Mouse (Mus musculus): Measurements from ENCODE around the gene Pate4.

Gene Pate4

DNA sequence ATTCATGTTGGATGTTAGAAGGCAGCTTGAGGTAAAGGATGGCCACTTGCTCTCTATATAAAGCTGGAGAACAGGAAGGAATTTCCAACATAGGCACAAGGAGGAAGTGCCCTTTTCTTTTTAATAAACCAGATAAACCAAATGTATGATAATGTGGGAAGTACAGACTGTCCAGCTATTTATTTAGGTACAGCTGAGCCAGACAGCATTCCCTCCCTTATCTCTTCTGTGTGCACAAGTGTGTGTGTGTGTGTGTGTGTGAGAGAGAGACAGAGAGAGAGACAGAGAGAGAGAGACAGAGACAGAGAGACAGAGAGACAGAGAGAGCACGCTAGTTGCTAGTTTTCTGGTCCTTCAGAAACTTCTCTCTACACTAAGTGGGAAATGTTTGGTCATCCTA, at the start of gene Pate4:
Pate4 (minus strand) TSS at position 101 of the 400 bp plus-strand sequence.
- no peak for TF ChIP-seq GATA4 (IDR thresholded peaks at IDR 0.05; ENCODE audit: insufficient replicate concordance, low read length)

DNA sequence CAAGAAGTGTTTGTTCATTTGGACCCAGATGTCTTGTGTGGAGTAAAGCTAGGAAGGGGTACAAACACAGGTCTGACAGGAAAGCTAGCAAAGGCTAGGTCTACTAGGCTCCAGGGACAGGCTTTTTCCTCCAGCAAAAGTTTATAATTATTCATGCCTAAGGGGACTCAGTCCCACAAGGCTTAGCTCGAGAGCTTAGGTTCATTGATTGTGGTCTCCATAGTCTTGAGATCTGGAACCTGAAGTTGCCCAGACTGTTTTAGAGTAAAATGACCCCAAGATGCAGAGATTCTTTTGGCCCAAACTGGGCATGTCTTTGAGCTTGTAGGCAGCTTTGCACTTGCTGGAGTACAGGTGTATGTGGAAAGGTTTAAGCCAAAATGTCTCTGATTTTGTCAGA, 36.4 kb upstream of the Pate4 start, which contains the start of gene Pate3:
Pate3 (minus strand) TSS at position 101 of the 400 bp plus-strand sequence.
- TF ChIP-seq GATA4 (IDR thresholded peaks at IDR 0.05; ENCODE audit: insufficient replicate concordance, low read length): no peak

DNA sequence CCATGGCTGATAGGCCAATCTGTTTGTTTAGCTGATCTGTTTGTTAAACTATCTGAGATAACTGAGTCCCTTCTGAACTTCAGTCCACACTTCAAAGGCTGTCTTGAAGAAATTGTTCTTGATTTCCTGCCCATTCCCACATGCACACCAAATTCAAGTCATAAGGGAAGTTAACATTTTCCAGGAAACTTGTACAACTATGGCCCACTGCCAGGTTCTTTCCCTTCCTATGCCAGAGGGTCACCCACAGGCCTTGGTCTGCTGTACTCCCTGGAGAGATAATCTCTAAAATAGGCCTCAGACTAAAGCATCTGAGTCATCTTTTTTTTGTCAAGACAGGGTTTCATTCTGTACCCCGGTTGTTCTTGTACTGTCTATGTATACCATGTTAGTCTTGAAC, 21.2 kb upstream of the Pate4 start:
- TF ChIP-seq GATA4 (IDR thresholded peaks at IDR 0.05; ENCODE audit: insufficient replicate concordance, low read length): no peak

DNA sequence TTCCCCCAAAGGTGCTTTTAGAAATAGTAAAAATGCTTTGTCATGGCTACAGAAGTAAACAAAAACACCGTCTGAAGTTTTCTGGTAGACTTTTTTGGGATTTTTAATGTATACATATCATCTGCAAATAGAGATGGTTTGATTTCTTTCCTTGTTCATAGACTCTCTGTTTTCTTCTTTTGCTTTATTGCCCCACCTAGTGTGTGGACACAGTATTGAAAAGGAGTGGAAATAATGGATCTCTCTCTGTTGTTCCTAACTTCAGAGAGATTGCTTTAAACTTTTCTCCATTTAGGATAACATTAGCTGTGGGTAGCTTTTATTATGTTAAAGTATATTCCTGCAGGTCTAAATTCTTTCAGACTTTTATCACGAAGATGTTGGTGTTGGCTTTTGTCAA, 2.3 kb upstream of the Pate4 start:
- TF ChIP-seq GATA4 (IDR thresholded peaks at IDR 0.05; ENCODE audit: insufficient replicate concordance, low read length): no peak

DNA sequence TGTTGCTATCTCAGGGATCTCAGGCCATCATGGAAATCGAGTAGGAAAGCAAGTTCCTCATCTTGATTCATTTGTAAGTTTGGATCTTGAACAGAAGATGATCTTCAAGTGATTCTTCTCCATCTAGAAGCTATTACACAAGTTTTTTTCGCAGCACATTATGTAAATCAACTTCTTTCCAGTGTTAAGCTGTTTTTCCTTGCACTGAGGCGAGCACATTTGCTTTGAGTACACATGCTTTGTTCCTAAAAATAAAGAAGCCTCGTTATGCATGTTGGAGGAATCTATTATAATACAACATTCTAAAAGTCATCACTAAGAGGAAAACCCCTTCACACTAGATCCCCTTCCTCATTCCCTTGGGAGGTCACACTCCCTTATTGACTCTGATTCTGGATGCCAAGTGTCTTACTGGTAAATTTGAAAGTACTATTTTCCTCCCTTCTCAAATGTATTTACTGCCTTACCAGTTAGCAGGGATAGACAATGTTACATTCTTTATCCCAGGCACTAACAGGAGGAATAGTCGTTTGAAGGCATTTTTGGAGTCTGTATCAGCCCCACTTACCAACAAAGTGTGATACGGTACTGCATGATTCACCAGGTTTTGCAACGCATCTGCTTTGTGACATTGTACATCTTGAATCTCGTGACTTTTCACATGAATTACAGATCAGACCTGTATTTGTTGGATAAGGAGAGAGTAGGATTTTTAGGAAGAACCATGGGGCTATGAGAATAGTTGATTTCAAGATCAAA, 3.9 kb downstream of the Pate4 start:
- TF ChIP-seq GATA4 (IDR thresholded peaks at IDR 0.05; ENCODE audit: insufficient replicate concordance, low read length): no peak

DNA sequence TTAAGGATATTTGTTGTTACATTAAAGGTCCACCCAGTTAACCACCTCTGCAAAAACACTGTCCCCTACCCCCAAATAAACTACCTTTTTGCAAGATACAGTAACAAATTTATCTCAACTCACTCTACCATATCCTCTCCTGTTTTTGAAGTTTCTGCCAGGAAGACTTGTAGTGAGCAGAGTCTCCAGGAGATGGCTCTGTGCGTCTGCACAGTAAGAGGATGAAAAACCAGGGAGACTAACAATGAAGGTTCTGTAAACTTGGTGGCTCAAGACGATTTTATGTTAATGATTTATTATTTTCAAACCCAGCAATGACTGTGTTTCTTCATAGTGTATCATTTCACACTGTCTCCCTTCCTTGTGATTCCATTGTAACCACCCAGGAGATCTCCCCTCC, 18.8 kb downstream of the Pate4 start:
- no peak for TF ChIP-seq GATA4 (IDR thresholded peaks at IDR 0.05; ENCODE audit: insufficient replicate concordance, low read length)

DNA sequence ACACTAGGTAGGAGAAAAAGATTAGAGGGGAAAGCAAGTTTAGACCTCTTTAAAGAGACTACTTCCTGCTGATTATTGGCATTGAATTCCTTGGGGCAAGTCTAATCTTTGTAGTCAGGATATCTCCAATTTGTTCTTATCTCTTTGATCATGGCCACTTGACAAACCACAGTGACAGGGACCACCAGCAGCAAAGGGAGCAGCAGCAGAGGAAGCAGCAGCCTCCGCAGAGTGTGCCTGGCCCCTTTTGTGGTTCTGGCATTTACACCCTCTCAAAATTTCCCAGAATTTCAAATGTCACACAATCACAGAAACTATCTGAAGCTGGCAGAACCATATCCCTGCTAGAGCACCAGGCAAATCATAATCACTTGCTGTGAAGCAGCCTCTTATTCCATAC, 24.1 kb downstream of the Pate4 start:
- no peak for TF ChIP-seq GATA4 (IDR thresholded peaks at IDR 0.05; ENCODE audit: insufficient replicate concordance, low read length)

DNA sequence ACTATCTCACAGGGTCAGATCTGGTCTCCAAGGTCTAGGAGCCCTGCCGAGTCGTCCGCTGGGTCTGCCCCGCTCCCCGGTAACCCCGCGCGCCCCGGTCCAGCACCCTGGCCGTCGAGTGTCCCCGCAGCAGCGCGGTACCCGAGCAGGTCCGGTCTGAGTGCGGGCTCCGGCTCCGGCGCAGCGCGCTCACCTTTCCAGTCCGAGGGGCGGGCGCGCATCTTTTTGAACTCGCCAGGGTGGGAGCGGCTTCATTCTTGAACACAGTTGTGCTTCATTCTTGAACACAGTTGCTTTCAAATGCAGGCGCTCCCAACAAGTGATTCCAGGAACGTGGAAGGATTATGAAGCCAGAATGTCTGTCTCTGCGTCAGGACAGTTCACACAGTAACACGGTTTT, 37.3 kb downstream of the Pate4 start:
- TF ChIP-seq GATA4 (IDR thresholded peaks at IDR 0.05; ENCODE audit: insufficient replicate concordance, low read length): no peak

DNA sequence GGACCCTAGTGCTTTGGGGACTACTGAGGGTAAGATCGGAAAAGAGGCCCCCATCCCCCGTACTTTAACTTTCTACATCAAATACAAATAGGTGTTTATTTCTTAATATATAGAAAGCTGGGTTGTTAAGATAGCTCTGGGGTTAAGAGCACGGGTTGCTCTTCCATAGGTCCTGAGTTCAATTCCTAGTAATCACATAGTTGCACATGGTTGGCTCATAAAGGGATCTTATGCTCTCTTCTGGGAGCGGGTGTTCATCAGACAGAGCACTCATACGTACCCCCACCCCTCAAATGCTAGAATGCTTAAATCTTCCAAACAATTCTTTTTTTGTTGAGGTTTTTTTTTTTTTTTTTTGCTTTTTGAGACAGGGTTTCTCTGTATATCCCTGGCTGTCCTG, 41.1 kb downstream of the Pate4 start:
- TF ChIP-seq GATA4 (IDR thresholded peaks at IDR 0.05; ENCODE audit: insufficient replicate concordance, low read length): no peak

DNA sequence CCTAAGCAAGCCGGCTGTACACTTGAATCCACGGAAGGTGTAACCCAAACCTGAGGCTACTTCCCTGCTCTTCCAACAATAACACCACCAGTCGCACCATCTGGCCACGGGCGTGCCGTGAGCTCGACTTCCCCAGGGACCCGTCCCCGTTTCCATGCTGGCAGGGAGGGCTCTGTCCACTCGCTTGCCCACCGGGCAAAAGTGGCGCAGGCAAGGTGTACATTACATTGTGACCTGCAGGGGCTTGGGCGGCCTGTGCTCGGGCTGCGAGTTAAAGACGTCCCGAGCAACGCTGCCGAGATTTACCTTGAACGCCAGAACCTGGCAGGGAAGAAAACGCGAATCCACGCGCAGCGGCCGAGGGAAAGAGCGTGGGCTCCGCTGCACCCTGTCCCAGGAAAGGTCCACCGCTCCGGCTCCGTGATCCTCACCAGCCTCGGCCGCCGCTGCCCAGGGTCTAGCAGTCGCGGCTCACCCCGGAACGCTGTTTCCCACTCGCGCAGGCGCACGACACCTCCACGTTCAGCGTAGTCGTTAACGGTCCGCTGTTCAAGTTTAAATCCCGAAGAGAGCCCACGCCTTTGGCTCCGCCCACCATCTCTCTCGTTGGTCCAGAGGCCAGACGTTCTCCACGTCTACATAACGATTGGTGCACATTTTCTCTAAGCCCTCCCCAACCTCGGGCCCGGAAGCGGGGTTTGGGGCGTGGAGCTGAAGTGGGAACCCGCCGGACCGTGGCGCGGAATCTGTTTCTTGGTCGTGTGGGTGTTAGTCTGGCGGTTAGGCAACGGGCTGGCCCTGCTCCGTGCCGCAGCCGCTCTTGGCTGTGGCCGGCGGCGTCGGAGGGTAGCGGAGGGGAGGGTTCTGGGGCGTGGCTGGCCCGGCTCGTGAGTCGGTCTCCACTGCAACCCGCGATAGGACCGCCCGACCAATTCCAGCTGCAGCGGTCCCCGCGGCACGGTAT, 41.9 kb downstream of the Pate4 start, which contains the start of the genes Pate2 and Hyls1:
Pate2 (plus strand) TSS at position 714 of the 964 bp plus-strand sequence.
Hyls1 (minus strand) TSS at position 828 of the 964 bp plus-strand sequence.
- no peak for TF ChIP-seq GATA4 (IDR thresholded peaks at IDR 0.05; ENCODE audit: insufficient replicate concordance, low read length)

DNA sequence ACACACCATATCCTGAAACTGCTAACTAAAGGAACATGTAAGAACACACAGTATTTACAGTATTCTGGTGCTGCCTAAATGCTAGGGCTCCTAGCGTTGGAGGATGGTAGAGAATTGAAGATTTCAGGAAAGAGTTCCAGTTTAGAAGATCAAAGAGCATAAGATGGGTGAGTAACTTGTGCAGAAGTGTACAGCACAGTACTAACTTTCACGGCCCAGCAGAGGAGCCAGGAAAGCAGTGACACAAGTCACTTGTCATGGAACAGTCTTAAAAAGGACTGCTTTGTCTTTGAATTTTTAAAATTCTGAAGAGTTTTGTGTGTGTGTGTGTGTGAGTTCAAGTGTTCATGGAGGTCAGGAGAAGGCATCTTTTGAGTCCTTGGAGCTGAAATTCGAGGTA, 43.7 kb downstream of the Pate4 start:
- no peak for TF ChIP-seq GATA4 (IDR thresholded peaks at IDR 0.05; ENCODE audit: insufficient replicate concordance, low read length)

DNA sequence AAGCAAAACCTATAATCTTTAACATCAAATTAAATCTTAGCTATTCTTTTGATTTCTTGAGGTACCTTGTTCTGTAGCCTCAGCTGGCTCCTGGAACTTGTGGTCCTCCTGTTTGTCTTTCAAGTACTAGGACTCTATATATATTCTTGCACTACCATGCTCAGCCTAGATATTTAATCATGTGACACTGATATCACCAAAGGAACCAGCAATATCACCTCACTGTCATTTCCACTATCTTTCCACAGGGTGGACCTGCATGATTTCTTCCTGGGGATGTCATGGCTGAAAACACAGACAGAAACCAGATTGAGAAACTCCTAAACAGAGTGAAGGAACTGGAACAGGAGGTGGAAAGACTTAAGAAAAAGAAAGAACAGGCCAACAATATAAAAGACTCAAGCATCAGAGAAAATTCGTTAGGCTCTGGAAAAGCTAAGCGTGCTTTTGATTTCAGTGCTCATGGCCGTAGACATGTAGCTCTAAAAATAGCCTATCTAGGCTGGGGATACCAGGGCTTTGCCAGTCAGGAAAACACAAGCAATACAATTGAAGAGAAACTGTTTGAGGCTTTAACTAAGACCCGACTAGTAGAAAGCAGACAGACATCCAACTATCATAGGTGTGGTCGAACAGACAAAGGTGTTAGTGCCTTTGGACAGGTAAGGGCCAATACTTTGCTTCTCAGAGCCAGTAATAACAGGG, 47.1 kb downstream of the Pate4 start:
- no peak for TF ChIP-seq GATA4 (IDR thresholded peaks at IDR 0.05; ENCODE audit: insufficient replicate concordance, low read length)

DNA sequence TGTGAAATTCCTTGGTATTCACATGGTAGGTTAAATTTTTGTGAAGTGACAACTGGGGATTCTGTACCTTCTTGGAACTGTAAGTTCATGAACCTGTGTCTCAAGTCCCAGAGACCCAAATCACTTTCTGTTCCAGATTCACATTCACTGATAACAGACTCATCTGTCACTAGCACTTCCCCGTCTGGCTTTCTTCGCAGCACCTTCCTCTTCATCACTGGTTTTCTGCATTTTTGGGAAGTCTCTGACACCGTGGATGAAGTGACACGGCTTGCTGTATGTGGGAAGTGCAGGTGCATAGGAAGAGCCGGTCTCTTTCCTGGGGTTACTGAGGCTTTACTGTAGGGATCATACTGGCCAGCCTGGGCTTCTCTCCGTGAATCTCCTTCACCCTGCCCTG, 50.2 kb downstream of the Pate4 start:
- TF ChIP-seq GATA4 (IDR thresholded peaks at IDR 0.05; ENCODE audit: insufficient replicate concordance, low read length): no peak

DNA sequence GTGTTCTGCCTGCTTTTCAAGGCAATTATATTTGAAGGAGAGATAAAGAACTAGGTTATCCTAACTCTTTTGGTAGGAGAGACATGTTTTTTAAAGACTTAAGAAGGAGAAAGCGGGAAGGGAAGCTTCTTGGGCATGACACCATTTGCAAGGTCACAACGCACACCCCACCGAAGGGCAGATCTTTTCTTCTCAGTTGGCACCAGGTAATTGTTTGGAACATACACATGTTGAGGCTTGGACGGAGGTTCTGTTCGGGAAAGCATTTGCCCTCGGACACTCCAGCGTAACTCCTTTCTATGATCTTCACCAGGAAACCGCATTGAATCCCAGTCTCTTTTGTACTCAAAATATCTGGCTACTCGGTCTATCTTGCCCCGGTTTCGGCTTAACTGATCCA, 50.7 kb downstream of the Pate4 start:
- no peak for TF ChIP-seq GATA4 (IDR thresholded peaks at IDR 0.05; ENCODE audit: insufficient replicate concordance, low read length)
